Mouse (Mus musculus): ENCODE results near the gene Eif4e2. TPM values are rescaled to one million over a fixed set of nuclear protein-coding genes. Genes with fewer than 3 reads are reported as not detected.

Eif4e2 gene
- polyA plus RNA-seq, 1 experiment, result 16.5 TPM

GRCm38 (mm10) chr1:87258484-87258883 lies 44.8 kb downstream of the Eif4e2 start:
- Histone ChIP-seq H3K27ac (ENCODE audit: insufficient read depth, low read depth, low read length) (no peak overlapping the region), H3K36me3 (ENCODE audit: control insufficient read depth, insufficient read depth, low read length) (no peaks in the 10 kb centered on the region), H3K4me1 (ENCODE audit: control insufficient read depth, insufficient read depth, insufficient read length, low read length) (peaks cover 2% of the 10 kb centered on the region; the same call in 1 of the 2 replicates), H3K27me3 (ENCODE audit: control insufficient read depth, insufficient read depth, low read length) (peaks cover 16% of the 10 kb centered on the region; the same call in 1 of the 2 replicates), H3K4me3 (ENCODE audit: low read depth, low read length) (no peak overlapping the region)
- 8% methylated on average over 14 of the region's 14 CpGs for WGBS
- TF ChIP-seq POLR2A (IDR thresholded peaks at IDR 0.05; ENCODE audit: low read depth, low read length) (no peak), CTCF (IDR thresholded peaks at IDR 0.05; ENCODE audit: extremely low read depth, insufficient read length, insufficient replicate concordance, low read depth, low read length) (peak; percentile 33; the same call in 1 of the 2 replicates)

- TF ChIP-seq CTCF (IDR thresholded peaks at IDR 0.05; ENCODE audit: extremely low read depth, insufficient read length, insufficient replicate concordance, low read depth, low read length), result no peak
- no peak for TF ChIP-seq POLR2A (IDR thresholded peaks at IDR 0.05; ENCODE audit: low read depth, low read length)
- Histone ChIP-seq H3K27ac (ENCODE audit: insufficient read depth, low read depth, low read length) (no peak overlapping the region), H3K36me3 (ENCODE audit: control insufficient read depth, insufficient read depth, low read length) (no peaks in the 10 kb centered on the region), H3K4me1 (ENCODE audit: control insufficient read depth, insufficient read depth, insufficient read length, low read length) (peaks cover 7% of the 10 kb centered on the region), H3K27me3 (ENCODE audit: control insufficient read depth, insufficient read depth, low read length) (peaks cover 23% of the 10 kb centered on the region), H3K4me3 (ENCODE audit: low read depth, low read length) (no peak overlapping the region)
- 60% methylated on average over 2 of the region's 2 CpGs for WGBS
These were observed 45.6 kb downstream of the Eif4e2 start for GRCm38 (mm10) chr1:87259316-87259715.

GRCm38 (mm10) chr1:87263257-87263656 lies 49.5 kb downstream of the Eif4e2 start:
- Histone ChIP-seq H3K36me3 (ENCODE audit: control insufficient read depth, insufficient read depth, low read length) (no peaks in the 10 kb centered on the region), H3K4me3 (ENCODE audit: low read depth, low read length) (no peak overlapping the region), H3K27me3 (ENCODE audit: control insufficient read depth, insufficient read depth, low read length) (peaks cover 48% of the 10 kb centered on the region), H3K4me1 (ENCODE audit: control insufficient read depth, insufficient read depth, insufficient read length, low read length) (peaks cover 13% of the 10 kb centered on the region), H3K27ac (ENCODE audit: insufficient read depth, low read depth, low read length) (no peak overlapping the region)
- WGBS, result 19% methylated on average over 9 of the region's 9 CpGs
- TF ChIP-seq POLR2A (IDR thresholded peaks at IDR 0.05; ENCODE audit: low read depth, low read length) (no peak), CTCF (IDR thresholded peaks at IDR 0.05; ENCODE audit: extremely low read depth, insufficient read length, insufficient replicate concordance, low read depth, low read length) (no peak)

- no peaks in the 10 kb centered on the region for H3K36me3 ChIP-seq (ENCODE audit: control insufficient read depth, insufficient read depth, low read length)
- H3K27me3 ChIP-seq (ENCODE audit: control insufficient read depth, insufficient read depth, low read length), result peaks cover 44% of the 10 kb centered on the region
- H3K4me1 ChIP-seq (ENCODE audit: control insufficient read depth, insufficient read depth, insufficient read length, low read length), result peaks cover 11% of the 10 kb centered on the region
- H3K27ac ChIP-seq (ENCODE audit: insufficient read depth, low read depth, low read length), result no peak overlapping the region
- peak overlapping the region; percentile 58 for H3K4me3 ChIP-seq (ENCODE audit: low read depth, low read length)
- no peak for TF ChIP-seq CTCF (IDR thresholded peaks at IDR 0.05; ENCODE audit: extremely low read depth, insufficient read length, insufficient replicate concordance, low read depth, low read length)
- TF ChIP-seq POLR2A (IDR thresholded peaks at IDR 0.05; ENCODE audit: low read depth, low read length), result no peak
- 15% methylated on average over 12 of the region's 12 CpGs for WGBS
These were observed 50.1 kb downstream of the Eif4e2 start for GRCm38 (mm10) chr1:87263796-87264133.

GRCm38 (mm10) chr1:87264134-87265006 lies 50.7 kb downstream of the Eif4e2 start, which contains the start of gene Efhd1:
Efhd1 (plus strand) TSS chr1:87264363.
- no peak within 1 kb of the TSS for H3K27ac ChIP-seq (ENCODE audit: insufficient read depth, low read depth, low read length)
- under 1% methylated on average over 70 of the region's 70 CpGs for WGBS

GRCm38 (mm10) chr1:87265200-87265599 lies 51.5 kb downstream of the Eif4e2 start:
- Histone ChIP-seq H3K27ac (ENCODE audit: insufficient read depth, low read depth, low read length) (no peak overlapping the region), H3K4me3 (ENCODE audit: low read depth, low read length) (no peak overlapping the region), H3K4me1 (ENCODE audit: control insufficient read depth, insufficient read depth, insufficient read length, low read length) (peaks cover 11% of the 10 kb centered on the region), H3K36me3 (ENCODE audit: control insufficient read depth, insufficient read depth, low read length) (no peaks in the 10 kb centered on the region), H3K27me3 (ENCODE audit: control insufficient read depth, insufficient read depth, low read length) (peaks cover 44% of the 10 kb centered on the region)
- TF ChIP-seq CTCF (IDR thresholded peaks at IDR 0.05; ENCODE audit: extremely low read depth, insufficient read length, insufficient replicate concordance, low read depth, low read length), result no peak
- no peak for TF ChIP-seq POLR2A (IDR thresholded peaks at IDR 0.05; ENCODE audit: low read depth, low read length)
- WGBS, result 1% methylated on average over 13 of the region's 13 CpGs

More at GRCm38 (mm10) chr1:87264134-87265006, 50.7 kb downstream of the Eif4e2 start, which contains the start of gene Efhd1:
- TF ChIP-seq CTCF (IDR thresholded peaks at IDR 0.05; ENCODE audit: extremely low read depth, insufficient read length, insufficient replicate concordance, low read depth, low read length) (no peak), POLR2A (IDR thresholded peaks at IDR 0.05; ENCODE audit: low read depth, low read length) (no peak)
- Histone ChIP-seq H3K4me1 (ENCODE audit: control insufficient read depth, insufficient read depth, insufficient read length, low read length) (peaks cover 11% of the 10 kb centered on the region), H3K4me3 (ENCODE audit: low read depth, low read length) (peak within 1 kb of the TSS; percentile 58), H3K36me3 (ENCODE audit: control insufficient read depth, insufficient read depth, low read length) (no peaks in the 10 kb centered on the region), H3K27me3 (ENCODE audit: control insufficient read depth, insufficient read depth, low read length) (peaks cover 44% of the 10 kb centered on the region)
